Mouse (Mus musculus) embryo, embryonic 10.5 days (tissue): Measurements from ENCODE around the gene Ankrd33b.

ENCODE experiments used
- DNase-seq: peaks from one replicate; pipeline ENCODE4 v3.0.0-alpha.2; 2015; ENCODE audit warnings: low spot score

Gene Ankrd33b

GRCm38 (mm10) chr15:31304302-31304701 lies 63.2 kb downstream of the Ankrd33b start:
- no peak for DNase-seq

GRCm38 (mm10) chr15:31302293-31302990 lies 65.1 kb downstream of the Ankrd33b start:
- DNase-seq, result no peak

GRCm38 (mm10) chr15:31299258-31299917 lies 68.1 kb downstream of the Ankrd33b start:
- no peak for DNase-seq

- DNase-seq, result no peak
Measured at GRCm38 (mm10) chr15:31297777-31298137, 69.8 kb downstream of the Ankrd33b start.

GRCm38 (mm10) chr15:31296882-31297776 lies 70.4 kb downstream of the Ankrd33b start:
- no peak for DNase-seq

- DNase-seq, result no peak
Measured at GRCm38 (mm10) chr15:31294311-31294710, 73.2 kb downstream of the Ankrd33b start.

GRCm38 (mm10) chr15:31292627-31293026 lies 74.9 kb downstream of the Ankrd33b start:
- no peak for DNase-seq

- no peak for DNase-seq
Measured at GRCm38 (mm10) chr15:31285695-31286094, 81.8 kb downstream of the Ankrd33b start.

- no peak for DNase-seq
Measured at GRCm38 (mm10) chr15:31284922-31285631, 82.4 kb downstream of the Ankrd33b start.

- DNase-seq, result no peak
Measured at GRCm38 (mm10) chr15:31284142-31284541, 83.4 kb downstream of the Ankrd33b start.

- DNase-seq, result no peak
Measured at GRCm38 (mm10) chr15:31282353-31282752, 85.2 kb downstream of the Ankrd33b start.

- DNase-seq, result no peak
Measured at GRCm38 (mm10) chr15:31281830-31282229, 85.7 kb downstream of the Ankrd33b start.

- no peak for DNase-seq
Measured at GRCm38 (mm10) chr15:31280683-31281082, 86.8 kb downstream of the Ankrd33b start.

GRCm38 (mm10) chr15:31280059-31280458 lies 87.5 kb downstream of the Ankrd33b start:
- DNase-seq, result no peak

- DNase-seq, result no peak
Measured at GRCm38 (mm10) chr15:31279577-31280004, 87.9 kb downstream of the Ankrd33b start.

GRCm38 (mm10) chr15:31279120-31279519 lies 88.4 kb downstream of the Ankrd33b start:
- no peak for DNase-seq

GRCm38 (mm10) chr15:31278090-31278489 lies 89.4 kb downstream of the Ankrd33b start:
- no peak for DNase-seq

GRCm38 (mm10) chr15:31273509-31273908 lies 94.0 kb downstream of the Ankrd33b start:
- DNase-seq, result no peak

GRCm38 (mm10) chr15:31272695-31273094 lies 94.8 kb downstream of the Ankrd33b start:
- no peak for DNase-seq

GRCm38 (mm10) chr15:31269558-31269957 lies 98.0 kb downstream of the Ankrd33b start:
- DNase-seq, result no peak

- no peak for DNase-seq
Measured at GRCm38 (mm10) chr15:31268148-31268547, 99.4 kb downstream of the Ankrd33b start.

GRCm38 (mm10) chr15:31265845-31266244 lies 101.7 kb downstream of the Ankrd33b start:
- DNase-seq, result no peak
